ENCODE assay signal across 16 mouse cellular contexts in genomic region chr9:33915349-33916056, GRCm38 (mm10).
"Had no signal": no experiment of that assay in that cellular context is flagged by ENCODE, and none has a peak within 500 bp of the region (broad histone marks: within the 10 kb centered on the region; RNA-seq: fewer than 3 reads in every experiment).

No protein-coding gene starts in this region.

- H3K4me1 ChIP-seq: kidney, embryonic 15.5 days; neural tube, embryonic 12.5 days; neural tube, embryonic 15.5 days had no signal

- H3K36me3 ChIP-seq: kidney, embryonic 15.5 days; neural tube, embryonic 12.5 days; neural tube, embryonic 15.5 days had no signal

- DNase-seq: kidney, adult 11 months; kidney, adult 8-10 months; kidney, postnatal 10 days; kidney, postnatal 36 days; layer of hippocampus, postnatal 36 days; liver, postnatal 0 days; lung, postnatal 36 days; midbrain, embryonic 14.5 days; thymus, adult 18-20 months; thymus, postnatal 36 days had no signal

- H3K4me3 ChIP-seq: kidney, embryonic 15.5 days; left cerebral cortex, adult 2 months; neural tube, embryonic 12.5 days; neural tube, embryonic 15.5 days had no signal

- H3K27ac ChIP-seq: kidney, embryonic 15.5 days; left cerebral cortex, adult 2 months; liver, embryonic 14.5 days; neural tube, embryonic 12.5 days; neural tube, embryonic 15.5 days had no signal

- H3K27me3 ChIP-seq: kidney, embryonic 15.5 days; neural tube, embryonic 12.5 days; neural tube, embryonic 15.5 days had no signal

- H3K4me2 ChIP-seq: kidney, embryonic 15.5 days; midbrain, embryonic 11.5 days; neural tube, embryonic 12.5 days; neural tube, embryonic 15.5 days had no signal

- H3K9ac ChIP-seq: kidney, embryonic 15.5 days; liver, embryonic 14.5 days; liver, postnatal 0 days; neural tube, embryonic 12.5 days; neural tube, embryonic 15.5 days had no signal

- ATAC-seq: liver, postnatal 0 days had no signal

- H3K9me3 ChIP-seq: kidney, embryonic 15.5 days; neural tube, embryonic 12.5 days; neural tube, embryonic 15.5 days had no signal
